Mouse (Mus musculus): ENCODE results near the gene Stx1a.

DNA sequence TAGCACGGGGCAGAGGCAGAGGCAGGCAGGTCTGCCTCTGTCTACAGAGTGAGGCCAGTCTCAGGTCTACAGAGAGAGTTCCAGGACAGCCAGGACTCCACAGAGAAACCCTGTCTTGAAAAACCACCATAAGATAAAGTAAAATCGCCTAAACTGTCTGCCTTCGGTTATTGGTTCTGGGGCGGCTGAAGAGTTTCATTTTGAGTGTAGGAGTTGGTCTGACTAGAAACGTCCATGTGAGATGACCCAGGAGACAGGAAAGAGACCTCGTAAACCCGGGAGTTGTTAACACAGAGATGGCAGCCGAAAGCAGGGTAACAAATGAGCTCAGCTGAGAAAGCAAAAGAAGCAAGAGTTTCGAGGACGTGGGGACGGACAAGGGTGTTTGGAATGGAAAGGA, 34.1 kb upstream of the Stx1a start:
- no peak for TF ChIP-seq CTCF (IDR thresholded peaks at IDR 0.05; ENCODE audit: low read depth, low read length)
- TF ChIP-seq POLR2A (IDR thresholded peaks at IDR 0.05; ENCODE audit: borderline replicate concordance, low read depth, low read length), result no peak
